Mouse (Mus musculus) retina, adult 2 months (tissue): ENCODE results near the gene Fam131b.

Experiments
- DNase-seq: peaks from one replicate; pipeline ENCODE4 v3.0.0-alpha.2; 2012; ENCODE audit warnings: low read depth, low spot score

The Fam131b gene

DNA sequence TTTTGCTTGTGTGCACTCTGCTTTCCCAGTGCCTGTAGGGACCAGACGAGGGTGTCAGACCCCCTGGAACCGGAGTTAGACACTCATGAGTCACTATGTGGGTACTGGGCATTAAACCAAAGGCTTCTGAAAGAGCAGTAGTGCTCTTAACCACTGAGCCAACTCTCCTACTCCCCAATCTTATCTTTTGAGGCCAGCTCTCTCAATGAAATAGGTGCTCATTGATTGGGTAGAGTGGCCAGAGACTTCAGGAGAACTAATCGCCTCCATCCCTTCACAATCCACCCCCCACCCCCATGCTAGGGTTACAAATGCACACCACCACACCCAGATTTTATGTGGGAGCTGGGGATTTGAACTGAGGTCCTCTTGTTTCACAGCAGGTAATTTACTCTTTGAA, 4.3 kb upstream of the Fam131b start:
- DNase-seq: no peak

DNA sequence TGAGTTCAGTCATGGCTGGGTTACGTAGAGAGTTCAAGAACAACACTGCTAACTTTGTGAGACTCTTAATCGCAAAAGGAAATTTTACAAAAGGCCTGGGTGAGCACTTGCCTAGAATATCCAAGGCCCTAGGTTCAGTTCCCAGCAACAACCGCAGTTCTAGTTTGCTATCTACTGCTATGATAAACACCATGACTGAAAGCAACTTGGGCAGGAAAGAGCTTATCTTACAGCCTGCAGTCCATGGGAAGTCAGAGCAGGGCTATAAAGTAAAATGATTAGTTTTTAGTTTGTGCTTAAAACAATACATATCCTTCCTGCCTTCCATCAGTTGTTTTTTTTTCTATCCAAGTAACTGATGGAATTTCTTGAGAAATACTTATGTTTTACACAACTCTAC, 2.1 kb upstream of the Fam131b start:
- DNase-seq: no peak

- peak; percentile 46 for DNase-seq
Observed at GRCm38 (mm10) chr6:42325268-42325609, 796 bp upstream of the Fam131b start.

GRCm38 (mm10) chr6:42324067-42324481, 369 bp downstream of the Fam131b start:
- no peak for DNase-seq

DNA sequence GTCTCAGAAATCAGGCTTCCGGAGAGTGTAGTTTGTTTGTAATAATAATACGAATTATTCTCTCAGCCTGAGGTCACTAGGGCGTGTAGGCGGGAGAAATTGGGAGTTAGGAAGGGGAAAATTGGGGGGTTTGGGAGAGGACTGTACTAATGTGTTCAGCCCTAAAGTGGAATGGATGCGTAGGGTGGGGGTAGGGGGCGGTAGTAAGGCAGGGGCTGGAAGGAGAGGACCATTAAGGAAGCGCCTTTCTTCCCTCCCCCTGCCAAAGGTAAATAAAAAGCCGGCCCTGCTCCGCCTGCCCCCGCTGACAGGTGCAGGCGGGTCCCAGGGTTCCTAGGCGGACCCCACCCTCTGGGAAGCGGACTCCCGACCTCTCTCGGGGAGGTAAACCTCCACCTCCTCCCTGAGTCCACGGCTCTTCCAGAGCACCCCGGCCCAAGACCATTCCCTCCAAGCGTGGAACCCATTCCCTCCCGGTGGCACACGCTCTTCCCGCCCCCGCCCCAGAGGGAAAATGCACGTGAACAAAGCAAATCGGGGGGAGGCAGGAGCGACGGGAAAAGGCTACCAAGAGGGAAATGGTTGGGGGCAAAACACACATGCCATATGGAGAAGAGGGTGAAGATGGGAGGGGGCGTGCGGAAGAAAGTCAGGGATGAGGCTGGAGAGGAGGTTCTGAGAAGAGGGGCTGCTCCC, 924 bp downstream of the Fam131b start:
- DNase-seq: no peak

DNA sequence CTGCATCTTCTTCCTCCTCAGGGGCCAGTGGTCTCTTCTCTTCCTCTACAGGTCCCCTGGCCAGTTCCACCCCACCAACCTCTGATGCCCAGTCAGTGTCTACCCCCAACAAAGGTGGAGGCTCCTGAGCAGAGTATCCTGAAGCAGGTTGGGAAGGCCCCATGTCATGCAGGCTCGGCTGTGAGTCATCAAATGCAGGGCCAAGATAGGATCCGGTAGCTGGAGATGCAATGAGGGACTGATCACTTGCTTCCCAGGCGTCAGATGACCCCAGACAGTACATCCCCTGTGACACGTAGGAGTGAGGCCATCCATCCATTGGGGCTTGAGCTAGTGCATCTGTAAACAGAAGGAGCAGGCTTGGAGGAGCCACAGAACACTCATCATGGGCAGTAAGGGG, 6.2 kb downstream of the Fam131b start:
- no peak for DNase-seq

- no peak for DNase-seq
Observed at GRCm38 (mm10) chr6:42310427-42311053, 13.9 kb downstream of the Fam131b start.

GRCm38 (mm10) chr6:42309816-42310378, 14.5 kb downstream of the Fam131b start:
- DNase-seq: no peak

DNA sequence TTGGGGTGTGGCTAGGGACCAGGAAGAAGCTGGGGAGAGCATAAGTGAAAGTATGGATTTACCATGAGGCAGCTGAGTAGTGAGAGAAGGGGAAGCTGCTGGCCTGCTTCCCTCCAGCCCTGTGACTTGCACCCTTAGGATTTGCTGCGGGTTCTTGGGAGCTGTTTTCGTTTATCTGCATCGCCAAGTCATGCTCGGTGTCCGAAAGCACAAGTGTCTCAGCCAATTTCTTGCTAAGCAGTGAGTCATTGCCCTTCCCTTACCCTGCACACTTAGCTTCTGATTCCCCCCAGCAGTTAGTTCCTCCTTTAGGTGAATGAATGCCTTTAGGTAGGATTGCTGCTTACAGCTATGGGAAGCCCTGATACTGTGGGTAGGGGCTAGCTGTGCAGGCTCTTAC, 25.1 kb downstream of the Fam131b start:
- no peak for DNase-seq

DNA sequence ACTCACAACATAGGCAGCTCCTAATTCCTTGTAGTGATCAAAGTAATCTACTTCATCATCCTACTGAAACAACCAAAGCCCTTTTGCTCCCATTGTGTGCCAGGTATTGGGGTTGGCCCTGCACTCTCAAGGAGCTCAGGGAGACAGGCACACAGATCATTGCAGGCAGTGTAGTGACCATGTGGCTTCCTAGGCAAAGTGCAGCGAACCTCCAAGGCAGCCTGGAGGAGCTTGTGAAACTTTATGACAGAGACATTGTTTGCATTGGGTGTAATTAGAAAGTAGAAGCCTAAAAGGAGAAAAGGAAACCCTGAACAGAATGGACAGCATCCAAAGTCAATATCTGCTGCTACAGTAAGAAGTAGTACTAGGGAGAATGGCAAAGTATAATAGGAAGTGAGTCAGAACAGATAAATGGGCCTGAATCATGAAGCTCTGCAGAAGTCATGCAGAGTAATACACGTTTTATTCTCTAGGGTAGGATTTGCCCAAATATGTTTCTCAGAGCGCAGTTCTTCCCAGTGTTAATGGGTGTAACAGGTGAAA, 28.8 kb downstream of the Fam131b start:
- no peak for DNase-seq

DNA sequence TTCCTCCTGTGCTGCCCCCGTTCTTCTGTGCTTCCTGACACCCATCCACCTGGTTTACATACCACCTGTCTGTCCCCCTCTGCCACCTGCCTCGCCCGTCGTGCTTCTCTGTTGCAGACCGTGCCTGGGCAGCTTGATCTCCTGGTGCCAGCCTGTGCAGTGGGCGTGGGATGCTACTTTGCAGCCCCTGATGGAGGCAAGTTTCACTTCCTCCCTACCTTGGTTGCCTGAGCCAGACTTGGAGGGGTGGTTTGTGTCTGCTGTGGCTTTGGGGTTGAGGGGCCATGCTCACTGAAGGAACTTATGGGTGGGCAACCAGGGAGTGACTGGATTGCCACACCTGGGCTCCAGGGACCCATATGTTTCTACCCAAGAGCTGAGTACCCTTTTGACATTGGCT, 31.1 kb downstream of the Fam131b start:
- no peak for DNase-seq

- DNase-seq: no peak
Observed at GRCm38 (mm10) chr6:42287562-42287961, 36.9 kb downstream of the Fam131b start.

- DNase-seq: no peak
Observed at GRCm38 (mm10) chr6:42286448-42286847, 38.0 kb downstream of the Fam131b start, which contains the start of gene Clcn1. Clcn1 (plus strand) TSS chr6:42286685.

DNA sequence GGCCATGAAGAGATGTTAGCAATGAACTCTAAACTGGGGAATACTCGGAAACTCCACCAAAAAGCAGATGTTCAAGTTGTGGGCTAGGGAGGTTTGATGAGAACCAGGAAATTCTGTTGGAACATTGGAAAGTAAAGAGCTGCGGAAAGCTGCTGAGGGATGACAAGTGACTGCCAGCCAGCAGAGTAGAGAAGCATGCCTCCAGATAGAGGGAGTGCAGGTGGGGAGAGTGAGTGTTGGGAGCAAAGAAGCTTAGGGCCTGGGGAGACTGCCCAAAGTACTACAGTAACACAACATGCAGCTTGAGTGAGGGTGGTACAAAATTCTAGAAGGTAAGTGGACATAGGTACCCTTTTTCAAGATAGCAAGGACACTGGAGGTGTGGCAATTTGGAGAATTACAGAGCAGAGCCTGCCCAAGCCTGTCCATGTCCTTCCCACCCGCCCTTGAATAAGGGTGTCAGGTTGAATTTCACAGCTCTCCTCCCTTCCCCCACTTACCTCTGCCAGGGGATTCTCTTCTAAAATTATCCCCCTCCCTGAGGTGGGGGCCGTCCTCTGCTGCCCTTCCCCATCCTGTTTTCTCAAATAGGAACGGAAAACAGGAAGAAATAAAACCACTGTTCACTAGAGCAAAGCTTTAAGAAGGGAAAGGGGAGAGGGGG, 41.4 kb downstream of the Fam131b start:
- no peak for DNase-seq

- no peak for DNase-seq
Observed at GRCm38 (mm10) chr6:42276151-42276550, 48.3 kb downstream of the Fam131b start.

GRCm38 (mm10) chr6:42270817-42271216, 53.6 kb downstream of the Fam131b start:
- no peak for DNase-seq

GRCm38 (mm10) chr6:42265391-42266330, 58.8 kb downstream of the Fam131b start:
- no peak for DNase-seq
